Mouse (Mus musculus): ENCODE data around the gene Ank2. TPM values are rescaled to one million over a fixed set of nuclear protein-coding genes. Genes with fewer than 3 reads are reported as not detected.
"Not testable (repeated sequence)": the region's sequence is repeated elsewhere in the genome, so short reads cannot be mapped to it uniquely, and the experiment has no call there.

Gene Ank2
- total RNA-seq, 1 experiment from 2014 or later: not detected

DNA sequence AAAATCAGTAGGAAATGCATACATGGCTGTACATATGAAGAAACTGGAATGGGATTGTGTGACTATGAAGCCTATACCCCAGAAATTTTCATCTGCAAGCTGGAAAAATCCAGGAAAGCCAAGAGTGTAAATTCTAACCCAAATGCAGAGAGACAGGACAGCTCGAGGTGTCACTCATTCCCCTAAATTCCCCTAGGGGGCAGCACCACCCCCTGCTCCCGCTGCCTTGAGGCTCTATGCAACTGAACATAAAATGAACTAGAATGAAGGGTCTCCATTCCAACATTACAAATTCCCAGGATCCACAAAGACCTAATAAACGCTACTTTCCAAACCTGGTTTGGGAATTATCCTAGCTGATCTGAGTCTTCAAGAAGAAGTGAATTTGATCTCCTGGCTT lies 48.1 kb downstream of the Ank2 start:
- no peak for ATAC-seq (replicated peaks; ENCODE audit: insufficient number of reproducible peaks, low FRiP score, low TSS enrichment, poor library complexity, severe bottlenecking)

- ATAC-seq (replicated peaks; ENCODE audit: insufficient number of reproducible peaks, low FRiP score, low TSS enrichment, poor library complexity, severe bottlenecking): no peak
These were observed 53.0 kb downstream of the Ank2 start for GRCm38 (mm10) chr3:127446173-127446572.

GRCm38 (mm10) chr3:127433291-127433690 lies 65.9 kb downstream of the Ank2 start:
- ATAC-seq (replicated peaks; ENCODE audit: insufficient number of reproducible peaks, low FRiP score, low TSS enrichment, poor library complexity, severe bottlenecking): no peak

DNA sequence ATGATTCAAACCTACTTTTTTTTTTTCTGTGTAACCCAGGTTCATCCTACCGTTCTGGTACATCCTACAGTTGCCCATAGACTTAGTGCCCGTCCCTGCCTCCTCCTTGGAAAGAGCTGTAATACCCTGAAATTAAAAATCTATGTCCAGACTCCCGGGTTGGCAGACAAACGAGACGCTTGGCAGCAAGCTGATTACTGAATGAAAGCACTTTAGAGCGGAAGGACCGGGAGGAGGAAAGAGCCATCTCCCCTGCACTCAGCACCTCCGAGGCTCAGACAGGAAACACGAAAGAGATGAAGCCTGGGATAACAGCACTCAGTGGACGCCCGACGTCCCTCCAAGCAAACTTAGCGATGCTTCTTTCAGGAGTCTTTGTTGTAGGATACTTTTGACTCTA lies 69.3 kb downstream of the Ank2 start:
- no peak for ATAC-seq (replicated peaks; ENCODE audit: insufficient number of reproducible peaks, low FRiP score, low TSS enrichment, poor library complexity, severe bottlenecking)

GRCm38 (mm10) chr3:127428527-127428926 lies 70.6 kb downstream of the Ank2 start:
- ATAC-seq (replicated peaks; ENCODE audit: insufficient number of reproducible peaks, low FRiP score, low TSS enrichment, poor library complexity, severe bottlenecking): no peak

GRCm38 (mm10) chr3:127416950-127417349 lies 82.2 kb downstream of the Ank2 start:
- ATAC-seq (replicated peaks; ENCODE audit: insufficient number of reproducible peaks, low FRiP score, low TSS enrichment, poor library complexity, severe bottlenecking): no peak

DNA sequence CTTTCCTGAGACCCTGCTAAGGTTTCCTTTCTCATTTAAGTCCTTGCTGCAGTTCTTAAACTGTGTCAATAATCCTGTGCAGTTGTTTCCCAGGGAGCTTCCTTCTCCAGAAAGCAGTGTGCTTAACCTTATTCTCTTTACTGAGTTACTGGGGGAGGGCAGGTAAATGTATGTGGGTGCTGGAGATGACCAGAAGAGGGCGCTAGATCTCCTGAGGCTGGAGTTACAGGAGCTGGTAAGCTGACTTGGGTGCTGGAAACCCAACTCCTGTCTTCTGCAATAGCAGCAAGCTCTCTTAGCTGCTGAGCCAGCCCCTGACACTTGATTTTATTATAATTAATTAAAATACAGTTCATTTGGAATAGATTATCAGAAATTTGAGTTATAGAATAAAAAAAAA lies 84.7 kb downstream of the Ank2 start:
- ATAC-seq (replicated peaks; ENCODE audit: insufficient number of reproducible peaks, low FRiP score, low TSS enrichment, poor library complexity, severe bottlenecking): no peak

DNA sequence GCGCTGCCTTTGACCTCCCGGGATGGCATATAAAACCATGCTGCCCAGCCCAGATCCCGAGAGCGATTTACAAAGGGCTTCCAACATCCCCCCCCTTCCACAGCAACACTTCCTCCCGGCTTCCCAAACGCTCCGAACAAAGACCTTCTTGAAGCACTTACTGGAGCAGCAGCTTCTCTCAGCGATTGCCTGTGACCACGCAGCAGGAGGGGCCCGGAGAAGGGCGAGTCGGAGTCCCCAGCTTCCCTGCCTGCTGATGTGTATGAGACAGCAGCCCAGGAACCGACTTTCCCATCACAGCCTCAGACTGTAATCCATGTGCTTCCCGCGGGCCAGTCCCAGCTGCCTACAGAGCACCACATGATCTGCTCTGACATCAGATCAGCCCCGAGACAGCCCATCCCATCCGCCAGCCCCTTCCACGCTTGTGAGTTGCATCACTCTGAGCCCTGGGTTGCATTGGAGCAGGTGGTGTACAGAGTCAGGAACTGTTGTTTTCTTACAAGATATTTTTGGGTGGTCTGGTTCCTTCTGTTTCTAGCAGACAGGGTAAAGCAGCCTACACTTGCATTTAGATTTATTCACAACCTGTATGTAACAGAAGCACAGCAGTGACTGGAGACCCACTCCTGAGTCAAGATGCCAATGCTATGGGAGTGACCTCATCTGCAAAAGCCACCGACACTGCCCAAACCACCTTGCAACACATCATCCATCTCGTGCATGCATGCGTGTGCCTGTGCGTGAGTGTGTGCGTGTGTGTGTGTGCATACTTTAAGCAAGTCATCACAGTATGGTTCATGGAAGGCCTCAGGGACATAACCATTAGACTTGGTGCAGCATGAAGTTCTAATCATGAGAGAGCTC lies 90.2 kb downstream of the Ank2 start:
- ATAC-seq (replicated peaks; ENCODE audit: insufficient number of reproducible peaks, low FRiP score, low TSS enrichment, poor library complexity, severe bottlenecking): no peak

DNA sequence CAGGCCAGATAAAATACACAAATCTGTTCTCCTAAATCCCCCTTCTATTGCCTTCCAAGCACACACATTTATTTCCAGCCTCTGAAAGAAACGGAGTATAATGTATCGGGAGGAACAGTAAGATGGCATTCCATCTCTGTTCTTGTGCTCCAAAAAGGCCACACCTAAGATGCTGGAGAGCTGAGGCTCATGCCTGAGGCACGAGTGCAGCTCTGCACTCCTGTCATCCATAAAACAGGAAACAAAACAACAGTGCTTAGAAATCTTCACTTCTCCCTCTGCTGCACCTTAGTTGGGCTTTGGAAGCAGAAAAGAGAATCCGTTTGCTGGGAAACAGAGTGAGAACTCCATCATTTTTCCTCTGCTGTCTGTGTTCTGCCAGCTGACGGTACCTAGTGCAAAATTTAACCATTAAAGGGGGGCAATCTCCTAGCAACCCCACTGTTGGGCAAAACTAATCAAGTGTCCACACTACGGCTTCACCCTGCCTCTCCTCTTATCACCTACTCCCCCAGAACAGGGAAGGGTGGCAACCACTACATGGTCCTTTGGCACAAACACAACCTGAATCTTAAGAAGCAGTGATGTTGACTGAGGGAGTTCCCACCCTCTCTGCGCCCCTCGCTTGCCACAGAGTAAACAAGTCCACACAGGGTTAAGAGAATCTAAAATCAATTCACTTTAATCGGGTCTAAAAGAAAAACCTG lies 91.1 kb downstream of the Ank2 start:
- ATAC-seq (replicated peaks; ENCODE audit: insufficient number of reproducible peaks, low FRiP score, low TSS enrichment, poor library complexity, severe bottlenecking): no peak

GRCm38 (mm10) chr3:127406883-127407282 lies 92.3 kb downstream of the Ank2 start:
- ATAC-seq (replicated peaks; ENCODE audit: insufficient number of reproducible peaks, low FRiP score, low TSS enrichment, poor library complexity, severe bottlenecking): no peak

GRCm38 (mm10) chr3:127404371-127404770 lies 94.8 kb downstream of the Ank2 start:
- ATAC-seq (replicated peaks; ENCODE audit: insufficient number of reproducible peaks, low FRiP score, low TSS enrichment, poor library complexity, severe bottlenecking): no peak

DNA sequence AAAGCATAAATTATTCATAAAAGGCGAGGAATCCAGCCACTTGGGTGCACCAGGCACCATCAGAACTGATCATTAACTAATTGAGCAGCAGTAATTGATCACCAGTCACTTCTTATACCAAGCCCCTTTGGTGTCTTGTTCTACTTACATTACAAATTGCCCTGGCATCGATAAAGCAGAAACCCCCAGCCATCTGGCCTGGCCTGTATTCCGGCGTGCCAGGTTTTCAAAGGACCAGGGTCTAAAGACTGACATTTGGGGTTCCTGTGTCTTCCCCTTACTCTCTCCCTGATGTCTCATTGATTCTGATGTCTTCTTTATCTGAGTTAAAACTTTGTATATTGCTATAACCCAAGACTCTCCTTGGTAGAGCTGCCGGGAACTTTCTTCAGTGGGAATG lies 98.2 kb downstream of the Ank2 start:
- no peak for ATAC-seq (replicated peaks; ENCODE audit: insufficient number of reproducible peaks, low FRiP score, low TSS enrichment, poor library complexity, severe bottlenecking)

GRCm38 (mm10) chr3:127400468-127400867 lies 98.7 kb downstream of the Ank2 start:
- ATAC-seq (replicated peaks; ENCODE audit: insufficient number of reproducible peaks, low FRiP score, low TSS enrichment, poor library complexity, severe bottlenecking): not testable (repeated sequence)

DNA sequence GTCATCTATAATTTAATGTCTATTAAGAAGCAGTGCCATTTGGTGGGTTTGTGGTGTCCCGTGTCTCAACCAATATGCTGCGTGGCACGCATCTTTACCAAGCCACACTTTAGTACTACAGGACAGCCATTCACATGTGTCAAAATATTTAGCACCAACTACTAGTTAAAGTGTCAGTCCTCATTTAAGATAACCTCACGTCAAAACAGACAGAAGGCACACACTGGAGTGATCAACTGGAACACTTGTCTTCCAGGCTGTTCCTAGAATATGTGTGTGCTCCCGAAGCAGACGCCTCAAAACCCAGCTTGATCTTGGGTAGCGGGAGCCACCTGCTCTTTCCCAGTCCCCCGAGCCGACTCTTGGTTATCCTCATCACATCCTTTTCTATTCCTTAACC lies 101.4 kb downstream of the Ank2 start:
- no peak for ATAC-seq (replicated peaks; ENCODE audit: insufficient number of reproducible peaks, low FRiP score, low TSS enrichment, poor library complexity, severe bottlenecking)

GRCm38 (mm10) chr3:127395202-127395601 lies 103.9 kb downstream of the Ank2 start:
- no peak for ATAC-seq (replicated peaks; ENCODE audit: insufficient number of reproducible peaks, low FRiP score, low TSS enrichment, poor library complexity, severe bottlenecking)

- ATAC-seq (replicated peaks; ENCODE audit: insufficient number of reproducible peaks, low FRiP score, low TSS enrichment, poor library complexity, severe bottlenecking): no peak
These were observed 112.1 kb downstream of the Ank2 start for GRCm38 (mm10) chr3:127387016-127387517.

GRCm38 (mm10) chr3:127383231-127383630 lies 115.9 kb downstream of the Ank2 start:
- ATAC-seq (replicated peaks; ENCODE audit: insufficient number of reproducible peaks, low FRiP score, low TSS enrichment, poor library complexity, severe bottlenecking): no peak

GRCm38 (mm10) chr3:127376901-127377460 lies 122.2 kb downstream of the Ank2 start:
- ATAC-seq (replicated peaks; ENCODE audit: insufficient number of reproducible peaks, low FRiP score, low TSS enrichment, poor library complexity, severe bottlenecking): no peak

- no peak for ATAC-seq (replicated peaks; ENCODE audit: insufficient number of reproducible peaks, low FRiP score, low TSS enrichment, poor library complexity, severe bottlenecking)
These were observed 123.0 kb downstream of the Ank2 start for GRCm38 (mm10) chr3:127375956-127376660.

Measured in monocyte, adult 5-6 weeks (primary cell).